Mouse (Mus musculus) forebrain, embryonic 15.5 days (tissue): ENCODE results near the gene Timm8b. TPM values are rescaled to one million over a fixed set of nuclear protein-coding genes. Genes with fewer than 3 reads are reported as not detected.
"Not testable (repeated sequence)": the region's sequence is repeated elsewhere in the genome, so short reads cannot be mapped to it uniquely, and the experiment has no call there.

Source experiments
- ATAC-seq: fragments of 200-750 bp; cut with Nextera tagmentation; replicated peaks from 2 replicates; pipeline ENCODE4 v1.8.0; 2017; ENCODE audit warnings: mild to moderate bottlenecking, moderate TSS enrichment, moderate library complexity
- H3K27ac ChIP-seq: fragments of 300-500 bp; sonication (generic); replicated peaks from 2 replicates; pipeline ENCODE4 v1.5.1; 2015; ENCODE audit warnings: mild to moderate bottlenecking, inconsistent platforms
- H3K27me3 ChIP-seq: fragments of 300-500 bp; sonication (generic); 2 replicates; pipeline ENCODE4 v1.6.1; 2015; ENCODE audit warnings: inconsistent platforms
- H3K36me3 ChIP-seq: fragments of 300-500 bp; sonication (generic); 2 replicates; pipeline ENCODE4 v1.6.1; 2015; ENCODE audit warnings: mild to moderate bottlenecking, inconsistent platforms
- H3K4me1 ChIP-seq: fragments of 300-500 bp; sonication (generic); 2 replicates; pipeline ENCODE4 v1.6.1; 2015; ENCODE audit warnings: inconsistent platforms
- H3K4me2 ChIP-seq: fragments of 300-500 bp; sonication (generic); replicated peaks from 2 replicates; pipeline ENCODE4 v1.6.1; 2015; ENCODE audit warnings: mild to moderate bottlenecking, inconsistent platforms
- H3K4me3 ChIP-seq: fragments of 300-500 bp; sonication (generic); 2 replicates; pipeline ENCODE4 v1.5.1; 2015; ENCODE audit warnings: mild to moderate bottlenecking, inconsistent platforms
- H3K9ac ChIP-seq: fragments of 300-500 bp; sonication (generic); replicated peaks from 2 replicates; pipeline ENCODE4 v1.6.1; 2015; ENCODE audit warnings: mild to moderate bottlenecking, inconsistent platforms
- H3K9me3 ChIP-seq: fragments of 300-500 bp; sonication (generic); 2 replicates; pipeline ENCODE4 v1.6.1; 2016; ENCODE audit warnings: inconsistent platforms
- WGBS: fragments of 180-500 bp; shearing (Covaris S2); methylation state at CpG from one replicate; pipeline ENCODE4 v1.1.7; 2015; ENCODE audit warnings: mixed read lengths; 5-methylcytosine and 5-hydroxymethylcytosine counted together
- polyA plus RNA-seq: library from polyadenylated mRNA; unstranded; fragments of >200 nt; fragmentation: Nextera tagmentation; extraction: Ambion mirVana; gene quantifications from 2 replicates; pipeline ENCODE4 v1.2.1, GENCODE M21; 2015

Timm8b gene
- polyA plus RNA-seq, 1 experiment from 2014 or later, result 328 TPM

GRCm38 (mm10) chr9:50616161-50616560, 12.5 kb downstream of the Timm8b start:
- ATAC-seq, result no peak
- H3K27me3 ChIP-seq, result no peaks in the 10 kb centered on the region
- peak overlapping the region; percentile 97 for H3K4me3 ChIP-seq
- peaks cover 37% of the 10 kb centered on the region for H3K36me3 ChIP-seq
- 40% methylated on average over 11 of the region's 11 CpGs for WGBS
- H3K27ac ChIP-seq, result no peak overlapping the region; the same call in 1 of the 2 replicates
- peak overlapping the region; percentile 90 for H3K4me2 ChIP-seq
- no peaks in the 10 kb centered on the region for H3K9me3 ChIP-seq
- H3K4me1 ChIP-seq, result peaks cover 14% of the 10 kb centered on the region
- H3K9ac ChIP-seq, result peak overlapping the region; percentile 77

- H3K27ac ChIP-seq, result peak within 1 kb of the TSS; percentile 97
- 1% methylated on average over 75 of the region's 81 CpGs for WGBS
- H3K4me1 ChIP-seq, result peaks cover 14% of the 10 kb centered on the region
- no peaks in the 10 kb centered on the region for H3K9me3 ChIP-seq
- H3K36me3 ChIP-seq, result peaks cover 31% of the 10 kb centered on the region
- peak within 1 kb of the TSS; percentile 77 for H3K9ac ChIP-seq
- no peaks in the 10 kb centered on the region for H3K27me3 ChIP-seq
- H3K4me3 ChIP-seq, result peak within 1 kb of the TSS; percentile 97
- ATAC-seq, result peak; percentile 95
- H3K4me2 ChIP-seq, result peak within 1 kb of the TSS; percentile 90
Observed at GRCm38 (mm10) chr9:50616766-50617603, 13.3 kb downstream of the Timm8b start, which contains the start of the genes Pih1d2 and Nkapd1. Gene Pih1d2 (plus strand): TSS chr9:50617321. Gene Nkapd1 (minus strand): TSS chr9:50617464.

- Histone ChIP-seq H3K4me3 (peak overlapping the region; percentile 97), H3K36me3 (peaks cover 22% of the 10 kb centered on the region), H3K4me2 (peak overlapping the region; percentile 90), H3K27me3 (no peaks in the 10 kb centered on the region), H3K27ac (no peak overlapping the region), H3K9ac (peak overlapping the region; percentile 77), H3K9me3 (no peaks in the 10 kb centered on the region), H3K4me1 (peaks cover 14% of the 10 kb centered on the region)
- 63% methylated on average over 9 of the region's 9 CpGs for WGBS
- no peak for ATAC-seq
Observed at GRCm38 (mm10) chr9:50617794-50618330, 14.2 kb downstream of the Timm8b start.

- not testable (repeated sequence) for H3K27ac ChIP-seq, H3K4me2 ChIP-seq, H3K4me1 ChIP-seq, H3K4me3 ChIP-seq, ATAC-seq, H3K27me3 ChIP-seq, H3K9ac ChIP-seq, H3K9me3 ChIP-seq
- H3K36me3 ChIP-seq, result peaks cover 23% of the 10 kb centered on the region
- WGBS, result 92% methylated on average over 6 of the region's 8 CpGs
Observed at GRCm38 (mm10) chr9:50630903-50631302, 27.2 kb downstream of the Timm8b start.

- no peak overlapping the region for H3K27ac ChIP-seq
- no peaks in the 10 kb centered on the region for H3K27me3 ChIP-seq
- peaks cover 32% of the 10 kb centered on the region for H3K36me3 ChIP-seq
- no peaks in the 10 kb centered on the region for H3K4me1 ChIP-seq
- H3K9ac ChIP-seq, result no peak overlapping the region
- WGBS, result 85% methylated on average over 6 of the region's 6 CpGs
- H3K4me2 ChIP-seq, result no peak overlapping the region
- ATAC-seq, result no peak
- H3K4me3 ChIP-seq, result no peak overlapping the region
- H3K9me3 ChIP-seq, result no peaks in the 10 kb centered on the region
Observed at GRCm38 (mm10) chr9:50632016-50632688, 28.4 kb downstream of the Timm8b start.

- no peak overlapping the region for H3K4me3 ChIP-seq
- peaks cover 39% of the 10 kb centered on the region for H3K36me3 ChIP-seq
- 72% methylated on average over 2 of the region's 2 CpGs for WGBS
- no peak for ATAC-seq
- no peaks in the 10 kb centered on the region for H3K27me3 ChIP-seq
- H3K4me2 ChIP-seq, result no peak overlapping the region
- H3K27ac ChIP-seq, result no peak overlapping the region
- no peaks in the 10 kb centered on the region for H3K4me1 ChIP-seq
- no peaks in the 10 kb centered on the region for H3K9me3 ChIP-seq
- no peak overlapping the region for H3K9ac ChIP-seq
Observed at GRCm38 (mm10) chr9:50633059-50633458, 29.3 kb downstream of the Timm8b start.

- Histone ChIP-seq H3K36me3 (peaks cover 48% of the 10 kb centered on the region), H3K4me2 (no peak overlapping the region)
- ATAC-seq, result no peak
Observed at GRCm38 (mm10) chr9:50634270-50634669, 30.6 kb downstream of the Timm8b start.

GRCm38 (mm10) chr9:50646826-50647370, 43.2 kb downstream of the Timm8b start:
- Histone ChIP-seq H3K9me3 (no peaks in the 10 kb centered on the region), H3K9ac (no peak overlapping the region), H3K27ac (no peak overlapping the region), H3K4me3 (no peak overlapping the region), H3K4me1 (no peaks in the 10 kb centered on the region), H3K36me3 (peaks cover 90% of the 10 kb centered on the region), H3K27me3 (no peaks in the 10 kb centered on the region), H3K4me2 (no peak overlapping the region)
- no peak for ATAC-seq
- 88% methylated on average over 10 of the region's 10 CpGs for WGBS

More at GRCm38 (mm10) chr9:50634270-50634669, 30.6 kb downstream of the Timm8b start:
- no peaks in the 10 kb centered on the region for H3K27me3 ChIP-seq
- no peaks in the 10 kb centered on the region for H3K9me3 ChIP-seq
- H3K4me1 ChIP-seq, result no peaks in the 10 kb centered on the region
- no peak overlapping the region for H3K4me3 ChIP-seq
- 97% methylated on average over 11 of the region's 11 CpGs for WGBS
- H3K9ac ChIP-seq, result no peak overlapping the region
- no peak overlapping the region for H3K27ac ChIP-seq

- H3K36me3 ChIP-seq, result peaks cover 83% of the 10 kb centered on the region
- H3K9me3 ChIP-seq, result no peaks in the 10 kb centered on the region
- ATAC-seq, result no peak
- WGBS, result 96% methylated on average over 10 of the region's 10 CpGs
- no peak overlapping the region for H3K4me3 ChIP-seq
- H3K9ac ChIP-seq, result no peak overlapping the region
- H3K4me1 ChIP-seq, result no peaks in the 10 kb centered on the region
- H3K27me3 ChIP-seq, result no peaks in the 10 kb centered on the region
- no peak overlapping the region for H3K27ac ChIP-seq
- H3K4me2 ChIP-seq, result no peak overlapping the region
Observed at GRCm38 (mm10) chr9:50650503-50650902, 46.8 kb downstream of the Timm8b start.

Other genes starting within 250 kb of the Timm8b start
- 0.23 TPM in 1 of 2 replicates, not detected in the other for gene Plet1, start 109.4 kb upstream of the Timm8b start, polyA plus RNA-seq
- 89.4 and 93.4 TPM in 2 replicates for gene Pts, start 75.2 kb upstream of the Timm8b start, polyA plus RNA-seq
- 12.6 and 16.5 TPM in 2 replicates for gene Il18, start 49.1 kb upstream of the Timm8b start, polyA plus RNA-seq
- 0.36 and 0.43 TPM in 2 replicates for gene Bco2, start 48.7 kb upstream of the Timm8b start, polyA plus RNA-seq
- 0.19 and 0.31 TPM in 2 replicates for gene Tex12, start 42.6 kb upstream of the Timm8b start, polyA plus RNA-seq
- 197 and 209 TPM in 2 replicates for gene Sdhd, start 98 bp upstream of the Timm8b start, polyA plus RNA-seq
- gene Pih1d2, start 13.4 kb downstream of the Timm8b start, polyA plus RNA-seq, result 3.6 and 5.8 TPM in 2 replicates
- gene Nkapd1, start 13.6 kb downstream of the Timm8b start, polyA plus RNA-seq, result 22.8 and 23.3 TPM in 2 replicates
- gene Dlat, start 55.9 kb downstream of the Timm8b start, polyA plus RNA-seq, result 41.4 and 43.9 TPM in 2 replicates
- gene Dixdc1, start 135.6 kb downstream of the Timm8b start, polyA plus RNA-seq, result 24.7 and 26.9 TPM in 2 replicates
- 1.4 and 1.5 TPM in 2 replicates for gene 2310030G06Rik, start 142.6 kb downstream of the Timm8b start, polyA plus RNA-seq
- 13.1 and 14.1 TPM in 2 replicates for gene Cryab, start 147.4 kb downstream of the Timm8b start, polyA plus RNA-seq
- 1.4 TPM in 1 of 2 replicates, not detected in the other for gene Hspb2, start 148.4 kb downstream of the Timm8b start, polyA plus RNA-seq
- gene Fdxacb1, start 164.3 kb downstream of the Timm8b start, polyA plus RNA-seq, result 10.9 and 11.0 TPM in 2 replicates
- 48.3 and 50.3 TPM in 2 replicates for gene Alg9, start 171.1 kb downstream of the Timm8b start, polyA plus RNA-seq
- gene 1110032A03Rik, start 171.6 kb downstream of the Timm8b start, polyA plus RNA-seq, result 46.5 and 55.9 TPM in 2 replicates
- 89.6 and 95.9 TPM in 2 replicates for gene Ppp2r1b, start 241.4 kb downstream of the Timm8b start, polyA plus RNA-seq